Mouse (Mus musculus) midbrain, embryonic 16.5 days (tissue): ENCODE results near the gene Gan. TPM values are rescaled to one million over a fixed set of nuclear protein-coding genes. Genes with fewer than 3 reads are reported as not detected.

Source experiments
- ATAC-seq: fragments of 200-750 bp; cut with Nextera tagmentation; 2 replicates; pipeline ENCODE4 v1.8.0; 2017; ENCODE audit warnings: moderate TSS enrichment
- H3K27ac ChIP-seq: fragments of 300-500 bp; sonication (generic); 2 replicates; pipeline ENCODE4 v1.5.1; 2014; ENCODE audit warnings: mild to moderate bottlenecking, low read length, mixed read lengths
- H3K27me3 ChIP-seq: fragments of 300-500 bp; sonication (generic); 2 replicates; pipeline ENCODE4 v1.6.1; 2014; ENCODE audit warnings: low read depth, low read length, mixed read lengths; ENCODE audit not compliant: control insufficient read depth, insufficient read depth
- H3K36me3 ChIP-seq: fragments of 300-500 bp; sonication (generic); 2 replicates; pipeline ENCODE4 v1.6.1; 2014; ENCODE audit warnings: mild to moderate bottlenecking, low read length, moderate library complexity, mixed read lengths; ENCODE audit not compliant: control insufficient read depth, insufficient read depth
- H3K4me1 ChIP-seq: fragments of 300-500 bp; sonication (generic); 2 replicates; pipeline ENCODE4 v1.6.1; 2014; ENCODE audit warnings: mild to moderate bottlenecking, low read length, mixed read lengths; ENCODE audit not compliant: control insufficient read depth, insufficient read depth
- H3K4me2 ChIP-seq: fragments of 300-500 bp; sonication (generic); 2 replicates; pipeline ENCODE4 v1.6.1; 2014; ENCODE audit warnings: mild to moderate bottlenecking, low read length, mixed read lengths
- H3K4me3 ChIP-seq: fragments of 300-500 bp; sonication (generic); 2 replicates; pipeline ENCODE4 v1.5.1; 2014; ENCODE audit warnings: low read depth, mild to moderate bottlenecking, low read length, moderate library complexity, mixed read lengths
- H3K9ac ChIP-seq: fragments of 300-500 bp; sonication (generic); 2 replicates; pipeline ENCODE4 v1.6.1; 2014; ENCODE audit warnings: low read depth, low read length, mixed read lengths
- H3K9me3 ChIP-seq: fragments of 300-500 bp; sonication (generic); replicated peaks from 2 replicates; pipeline ENCODE4 v1.6.1; 2014; ENCODE audit warnings: mild to moderate bottlenecking, low read length, mixed read lengths; ENCODE audit not compliant: control insufficient read depth, poor library complexity, severe bottlenecking
- WGBS: fragments of 180-500 bp; shearing (Covaris S2); extraction: QIAGEN DNeasy Blood & Tissue Kit; methylation state at CpG from one replicate; pipeline ENCODE4 v1.1.7; 2014; 5-methylcytosine and 5-hydroxymethylcytosine counted together
- polyA plus RNA-seq: library from polyadenylated mRNA; unstranded; fragments of >200 nt; fragmentation: Nextera tagmentation; extraction: Ambion mirVana; gene quantifications from 2 replicates; pipeline ENCODE4 v1.2.1, GENCODE M21; 2015

Gan gene
- 3.2 and 3.4 TPM in 2 replicates for polyA plus RNA-seq

GRCm38 (mm10) chr8:117158135-117158761 is at the start of gene Gan:
TSS of gene Gan (plus strand) at chr8:117158135.
- under 1% methylated on average over 42 of the region's 65 CpGs for whole genome bisulfite sequencing
- ATAC-seq: peak; percentile 64
- H3K9me3 ChIP-seq: no peaks in the 10 kb centered on the region
- H3K4me1 ChIP-seq: peaks cover 31% of the 10 kb centered on the region
- no peaks in the 10 kb centered on the region for H3K36me3 ChIP-seq
- H3K9ac ChIP-seq: peak within 1 kb of the TSS; percentile 93
- peak within 1 kb of the TSS; percentile 95 for H3K4me3 ChIP-seq
- H3K4me2 ChIP-seq: peak within 1 kb of the TSS; percentile 99
- no peaks in the 10 kb centered on the region for H3K27me3 ChIP-seq
- peak within 1 kb of the TSS; percentile 82 for H3K27ac ChIP-seq

GRCm38 (mm10) chr8:117109018-117109711 is 48.8 kb upstream of the Gan start:
- H3K27ac ChIP-seq: no peak overlapping the region
- H3K4me1 ChIP-seq: no peaks in the 10 kb centered on the region
- no peak for ATAC-seq
- H3K9me3 ChIP-seq: no peaks in the 10 kb centered on the region
- no peak overlapping the region for H3K4me3 ChIP-seq
- H3K9ac ChIP-seq: no peak overlapping the region
- no peak overlapping the region for H3K4me2 ChIP-seq
- 92% methylated on average over 19 of the region's 19 CpGs for whole genome bisulfite sequencing
- H3K27me3 ChIP-seq: no peaks in the 10 kb centered on the region
- no peaks in the 10 kb centered on the region for H3K36me3 ChIP-seq

GRCm38 (mm10) chr8:117109801-117110390 is 48.0 kb upstream of the Gan start:
- Histone ChIP-seq H3K27ac (no peak overlapping the region), H3K36me3 (no peaks in the 10 kb centered on the region), H3K4me2 (no peak overlapping the region), H3K27me3 (no peaks in the 10 kb centered on the region), H3K9ac (no peak overlapping the region), H3K9me3 (no peaks in the 10 kb centered on the region), H3K4me1 (peaks cover 2% of the 10 kb centered on the region; the same call in 1 of the 2 replicates), H3K4me3 (no peak overlapping the region)
- ATAC-seq: no peak
- 58% methylated on average over 16 of the region's 16 CpGs for WGBS

- Histone ChIP-seq H3K27ac (no peak overlapping the region), H3K4me3 (no peak overlapping the region), H3K4me2 (no peak overlapping the region), H3K4me1 (peaks cover 6% of the 10 kb centered on the region; the same call in 1 of the 2 replicates), H3K27me3 (no peaks in the 10 kb centered on the region), H3K36me3 (no peaks in the 10 kb centered on the region), H3K9me3 (no peaks in the 10 kb centered on the region), H3K9ac (no peak overlapping the region)
- ATAC-seq: no peak
- WGBS: 89% methylated on average over 3 of the region's 3 CpGs
Measured at GRCm38 (mm10) chr8:117111641-117112040, 46.3 kb upstream of the Gan start.

GRCm38 (mm10) chr8:117112261-117112660 is 45.7 kb upstream of the Gan start:
- Histone ChIP-seq H3K9ac (no peak overlapping the region), H3K4me1 (peaks cover 6% of the 10 kb centered on the region; the same call in 1 of the 2 replicates), H3K9me3 (no peaks in the 10 kb centered on the region), H3K36me3 (no peaks in the 10 kb centered on the region), H3K4me3 (no peak overlapping the region), H3K27ac (no peak overlapping the region), H3K4me2 (no peak overlapping the region), H3K27me3 (no peaks in the 10 kb centered on the region)
- WGBS: 78% methylated on average over 8 of the region's 8 CpGs
- no peak for ATAC-seq

GRCm38 (mm10) chr8:117115094-117115493 is 42.8 kb upstream of the Gan start:
- no peak for ATAC-seq
- peaks cover 6% of the 10 kb centered on the region; the same call in 1 of the 2 replicates for H3K4me1 ChIP-seq
- H3K27ac ChIP-seq: no peak overlapping the region
- no peak overlapping the region for H3K4me2 ChIP-seq
- no peaks in the 10 kb centered on the region for H3K9me3 ChIP-seq
- H3K9ac ChIP-seq: no peak overlapping the region
- H3K27me3 ChIP-seq: no peaks in the 10 kb centered on the region
- 43% methylated on average over 6 of the region's 6 CpGs for WGBS
- no peak overlapping the region for H3K4me3 ChIP-seq
- no peaks in the 10 kb centered on the region for H3K36me3 ChIP-seq

- H3K4me3 ChIP-seq: no peak overlapping the region
- no peaks in the 10 kb centered on the region for H3K9me3 ChIP-seq
- peak overlapping the region; percentile 22; the same call in 1 of the 2 replicates for H3K9ac ChIP-seq
- no peaks in the 10 kb centered on the region for H3K36me3 ChIP-seq
- peaks cover 6% of the 10 kb centered on the region; the same call in 1 of the 2 replicates for H3K4me1 ChIP-seq
- peak; percentile 21; the same call in 1 of the 2 replicates for ATAC-seq
- peak overlapping the region; percentile 39 for H3K4me2 ChIP-seq
- no peaks in the 10 kb centered on the region for H3K27me3 ChIP-seq
- no peak overlapping the region for H3K27ac ChIP-seq
- 8% methylated on average over 13 of the region's 13 CpGs for WGBS
Measured at GRCm38 (mm10) chr8:117115676-117116446, 42.1 kb upstream of the Gan start.

GRCm38 (mm10) chr8:117116534-117116933 is 41.4 kb upstream of the Gan start:
- Histone ChIP-seq H3K4me3 (no peak overlapping the region), H3K4me2 (no peak overlapping the region), H3K36me3 (no peaks in the 10 kb centered on the region), H3K9ac (no peak overlapping the region), H3K9me3 (no peaks in the 10 kb centered on the region), H3K4me1 (peaks cover 6% of the 10 kb centered on the region; the same call in 1 of the 2 replicates), H3K27me3 (no peaks in the 10 kb centered on the region), H3K27ac (no peak overlapping the region)
- WGBS: 75% methylated on average over 7 of the region's 7 CpGs
- ATAC-seq: no peak
